Mouse (Mus musculus) heart, postnatal 25 days (tissue): ENCODE data around the gene Gna13. TPM values are rescaled to one million over a fixed set of nuclear protein-coding genes. Genes with fewer than 3 reads are reported as not detected.

Experiments
- DNase-seq: peaks from one replicate; pipeline ENCODE4 v3.0.0; 2022; ENCODE audit warnings: low spot score
- intact Hi-C: fragments of 180-260 bp; cut with DNase I; formaldehyde crosslinking; loops from one replicate; pipeline ENCODE4 v1.15.1; 2025
- total RNA-seq, 2 experiments: library from RNA; stranded (reverse); gene quantifications; 2 replicates each; pipeline ENCODE4 v1.2.3; 2021

Gene Gna13
- total RNA-seq, 2 experiments from 2014 or later: 30.3 to 30.6 TPM

GRCm38 (mm10) chr11:109443468-109444263 lies 81.0 kb downstream of the Gna13 start:
- DNase-seq: no peak
- intact Hi-C loops: loop anchor here (2.0 to 10.0 kb wide), 3 partner anchors 111 to 417 kb away; partner anchors contain the start of gene Wipi1

- intact Hi-C loops: loop anchor here (2.0 to 10.0 kb wide), 3 partner anchors 112 to 416 kb away; partner anchors contain the start of gene Wipi1
- no peak for DNase-seq
These were observed 82.0 kb downstream of the Gna13 start for GRCm38 (mm10) chr11:109444600-109444999.

- no peak for DNase-seq
- intact Hi-C loops: loop anchor here (1.0 to 10.0 kb wide), 5 partner anchors 117 to 415 kb away; partner anchors contain the start of gene Wipi1
These were observed 82.9 kb downstream of the Gna13 start for GRCm38 (mm10) chr11:109445438-109446035.

Other genes with a start within 250 kb of the Gna13 start
- gene E030025P04Rik, start 218.5 kb upstream of the Gna13 start, total RNA-seq: not detected
- under 1 TPM; 0.10 to 0.14 TPM for gene Rgs9, start 64.7 kb upstream of the Gna13 start, total RNA-seq
- not detected for gene 9930022D16Rik, start 51.1 kb downstream of the Gna13 start, total RNA-seq
- 10 to 100 TPM; 51.4 to 60.5 TPM for gene Amz2, start 63.1 kb downstream of the Gna13 start, total RNA-seq
- 1 to 10 TPM; 1.3 to 1.9 TPM for gene Arsg, start 110.5 kb downstream of the Gna13 start, total RNA-seq
- gene Slc16a6, start 110.8 kb downstream of the Gna13 start, total RNA-seq: 1 to 10 TPM; 7.7 to 8.8 TPM
- gene Wipi1, start 249.1 kb downstream of the Gna13 start, total RNA-seq: 100 to 1,000 TPM; 105 to 107 TPM